In genomic region chr3:30195186-30195585, GRCm38 (mm10) we compare ENCODE assay signal across 20 mouse cellular contexts.
"Had no signal": no experiment of that assay in that cellular context is flagged by ENCODE, and none has a peak within 500 bp of the region (broad histone marks: within the 10 kb centered on the region; RNA-seq: fewer than 3 reads in every experiment).

No protein-coding gene starts in this region.

- H3K27ac ChIP-seq: liver, embryonic 13.5 days; liver, embryonic 15.5 days; macrophage; midbrain, embryonic 13.5 days; midbrain, embryonic 15.5 days; neural tube, embryonic 13.5 days; neural tube, embryonic 15.5 days; stomach, embryonic 15.5 days had no signal

- ATAC-seq: liver, postnatal 0 days; midbrain, embryonic 13.5 days; midbrain, embryonic 15.5 days had no signal

- H3K27me3 ChIP-seq: liver, embryonic 13.5 days; liver, embryonic 15.5 days; megakaryocyte, embryonic 14.5 days; midbrain, embryonic 13.5 days; midbrain, embryonic 15.5 days; neural tube, embryonic 13.5 days; neural tube, embryonic 15.5 days; stomach, embryonic 15.5 days had no signal

- H3K9me3 ChIP-seq: liver, embryonic 13.5 days; liver, embryonic 15.5 days; megakaryocyte, embryonic 14.5 days; midbrain, embryonic 13.5 days; midbrain, embryonic 15.5 days; neural tube, embryonic 13.5 days; neural tube, embryonic 15.5 days; stomach, embryonic 15.5 days had no signal

- H3K36me3 ChIP-seq: liver, embryonic 13.5 days; liver, embryonic 15.5 days; midbrain, embryonic 13.5 days; midbrain, embryonic 15.5 days; neural tube, embryonic 13.5 days; neural tube, embryonic 15.5 days; stomach, embryonic 15.5 days had no signal

- DNase-seq: liver, embryonic 13.5 days; liver, postnatal 0 days; lung, embryonic 14.5 days; lung, postnatal 10 days; retina, postnatal 1 day; right cerebral cortex, adult 18-20 months; right cerebral cortex, postnatal 14 days; thymus, adult 2 months; thymus, postnatal 25 days; thymus, postnatal 4 days had no signal

- H3K4me1 ChIP-seq: liver, embryonic 13.5 days; liver, embryonic 15.5 days; megakaryocyte, embryonic 14.5 days; neural tube, embryonic 15.5 days; stomach, embryonic 15.5 days had no signal

- H3K4me2 ChIP-seq: liver, embryonic 13.5 days; liver, embryonic 15.5 days; lung, embryonic 14.5 days; midbrain, embryonic 11.5 days; midbrain, embryonic 13.5 days; midbrain, embryonic 15.5 days; neural tube, embryonic 13.5 days; neural tube, embryonic 15.5 days; stomach, embryonic 15.5 days had no signal

- H3K9ac ChIP-seq: liver, embryonic 13.5 days; liver, embryonic 15.5 days; liver, postnatal 0 days; lung, embryonic 14.5 days; midbrain, embryonic 13.5 days; midbrain, embryonic 15.5 days; neural tube, embryonic 13.5 days; neural tube, embryonic 15.5 days; stomach, embryonic 15.5 days had no signal

- H3K4me3 ChIP-seq: liver, embryonic 13.5 days; liver, embryonic 15.5 days; megakaryocyte, embryonic 14.5 days; midbrain, embryonic 13.5 days; midbrain, embryonic 15.5 days; myocyte; neural tube, embryonic 13.5 days; neural tube, embryonic 15.5 days; stomach, embryonic 15.5 days had no signal
